Mouse (Mus musculus): ENCODE data around the gene Ampd2. TPM values are rescaled to one million over a fixed set of nuclear protein-coding genes. Genes with fewer than 3 reads are reported as not detected.

Gene Ampd2
- total and polyA plus RNA-seq, 3 experiments = 28.3 to 85.9 (median 55.8) TPM

DNA sequence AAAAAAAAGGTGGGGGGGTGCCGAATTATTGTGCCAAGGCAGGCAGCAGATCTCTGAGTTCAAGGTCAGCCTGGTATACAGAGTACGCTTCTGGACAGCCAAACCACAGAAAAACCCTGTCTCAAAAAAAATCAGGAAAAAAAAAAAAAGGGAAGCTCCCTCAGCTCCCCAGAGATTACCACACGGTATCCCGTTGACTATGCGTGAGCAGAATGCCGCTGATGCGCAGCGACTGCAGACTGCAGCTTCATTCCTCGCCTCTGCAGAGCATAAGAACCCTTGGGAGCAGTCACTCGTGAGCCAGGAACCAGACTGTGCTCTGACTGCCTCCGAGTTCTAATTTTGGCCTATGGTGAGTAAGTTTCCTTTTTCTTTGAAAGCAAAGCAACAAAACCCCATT, 48.2 kb upstream of the Ampd2 start:
- Histone ChIP-seq H3K4me3 (replicated peaks in 1 of 3; ENCODE audit: low read depth in 2 of 3, low read length in 2 of 3, poor library complexity in 1 of 3) (no peak overlapping the region), H3K9ac (ENCODE audit: insufficient read depth, low read depth) (no peak overlapping the region), H3K27ac (ENCODE audit: insufficient read depth, low read depth) (no peak overlapping the region), H3K4me1 (ENCODE audit: control insufficient read depth in 1 of 2, insufficient read depth in 2 of 2) (peaks cover 9 to 55% of the 10 kb centered on the region in 2 experiments; a peak in 3 of 4 replicates), H3K9me3 (replicated peaks; ENCODE audit: low read length) (no peaks in the 10 kb centered on the region), H3K4me2 (ENCODE audit: insufficient read depth, low read depth, poor library complexity, severe bottlenecking) (no peak overlapping the region; the same call in 1 of the 2 replicates), H3K27me3 (replicated peaks) (no peaks in the 10 kb centered on the region), H3K79me2 (replicated peaks; ENCODE audit: control insufficient read depth, extremely low read depth, insufficient read depth, poor library complexity, severe bottlenecking) (peaks cover 40% of the 10 kb centered on the region), H3K36me3 (replicated peaks in 1 of 2; ENCODE audit: control insufficient read depth in 1 of 2, insufficient read depth in 1 of 2, low read length in 1 of 2) (peaks cover 2 to 53% of the 10 kb centered on the region in 2 experiments)
- in situ Hi-C loops (cut with MboI; ENCODE audit: low pct_ligation_motif_present, low pct_unique_long_range_greater_than_20kb, low sequenced_read_pairs) (no loop called here), dilution Hi-C loops (cut with MboI; ENCODE audit: extremely low pct_ligation_motif_present, extremely low pct_unique_long_range_greater_than_20kb, low sequenced_read_pairs) (no loop called here)
- peak; percentile 78 for DNase-seq (ENCODE audit: extremely low read depth)
- peak; percentile 90 for TF ChIP-seq ETS1 (conservative IDR thresholded peaks at IDR 0.05; ENCODE audit: low read depth, low read length)
- no peak for TF ChIP-seq USF1 (IDR thresholded peaks at IDR 0.05; ENCODE audit: low read depth, low read length)
- no peak for TF ChIP-seq TBP (conservative IDR thresholded peaks at IDR 0.05; ENCODE audit: low read depth, low read length)
- TF ChIP-seq MXI1 (IDR thresholded peaks at IDR 0.05; ENCODE audit: low read depth, low read length) = no peak
- peak; percentile 85 for TF ChIP-seq MEF2A (IDR thresholded peaks at IDR 0.05; ENCODE audit: borderline replicate concordance, low read depth, low read length)
- TF ChIP-seq SIN3A (IDR thresholded peaks at IDR 0.05; ENCODE audit: low read length) = peak; percentile 37; the same call in 1 of the 2 replicates
- no peak for TF ChIP-seq TCF12 (IDR thresholded peaks at IDR 0.05; ENCODE audit: low read depth, low read length)
- TF ChIP-seq RAD21 (IDR thresholded peaks at IDR 0.05; ENCODE audit: low read depth, low read length) = no peak
- TF ChIP-seq NELFE (IDR thresholded peaks at IDR 0.05; ENCODE audit: low read depth, low read length) = no peak
- no peak for TF ChIP-seq SMC3 (IDR thresholded peaks at IDR 0.05; ENCODE audit: low read depth, low read length)
- TF ChIP-seq E2F4 (IDR thresholded peaks at IDR 0.05; ENCODE audit: insufficient replicate concordance, low read depth, low read length) = no peak
- peak; percentile 95 for TF ChIP-seq ZNF384 (IDR thresholded peaks at IDR 0.05; ENCODE audit: low read depth, low read length)
- peak; percentile 79 for TF ChIP-seq EP300 (IDR thresholded peaks at IDR 0.05; ENCODE audit: low read length)
- TF ChIP-seq MAFK (IDR thresholded peaks at IDR 0.05; ENCODE audit: insufficient replicate concordance, low read length) = no peak
- TF ChIP-seq CHD2 (IDR thresholded peaks at IDR 0.05; ENCODE audit: low read length) = no peak
- no peak for TF ChIP-seq CTCF (conservative IDR thresholded peaks at IDR 0.05 in 1 of 2, IDR thresholded peaks at IDR 0.05 in 1 of 2; ENCODE audit: low read depth in 2 of 2, low read length in 2 of 2)
- TF ChIP-seq NRF1 (IDR thresholded peaks at IDR 0.05; ENCODE audit: low read depth, low read length) = 0 out of 2 replicates have a peak, but pooled peaks have one; percentile 27
- no peak for TF ChIP-seq ZC3H11A (IDR thresholded peaks at IDR 0.05; ENCODE audit: low read depth, low read length)
- TF ChIP-seq PAX5 (IDR thresholded peaks at IDR 0.05; ENCODE audit: low read length) = no peak
- no peak for TF ChIP-seq JUND (conservative IDR thresholded peaks at IDR 0.05; ENCODE audit: low read depth, low read length)
- TF ChIP-seq ELF1 (IDR thresholded peaks at IDR 0.05; ENCODE audit: low read depth, low read length) = 0 out of 2 replicates have a peak, but pooled peaks have one; percentile 13
- no peak for TF ChIP-seq MAX (IDR thresholded peaks at IDR 0.05; ENCODE audit: low read length)
- no peak for TF ChIP-seq POLR2A (IDR thresholded peaks at IDR 0.05; ENCODE audit: low read depth, low read length)
- TF ChIP-seq IRF4 (IDR thresholded peaks at IDR 0.05; ENCODE audit: low read depth, low read length) = peak; percentile 57
- TF ChIP-seq POLR2AphosphoS2 (IDR thresholded peaks at IDR 0.05; ENCODE audit: low read depth, low read length) = no peak
- no peak for TF ChIP-seq RCOR1 (conservative IDR thresholded peaks at IDR 0.05; ENCODE audit: low read depth, low read length)
- TF ChIP-seq UBTF (IDR thresholded peaks at IDR 0.05; ENCODE audit: low read depth, low read length) = no peak
- no peak for TF ChIP-seq GABPA (IDR thresholded peaks at IDR 0.05; ENCODE audit: insufficient replicate concordance, low read depth, low read length)
- no peak for TF ChIP-seq ZMIZ1 (IDR thresholded peaks at IDR 0.05; ENCODE audit: low read depth, low read length)
- TF ChIP-seq JUN (IDR thresholded peaks at IDR 0.05; ENCODE audit: insufficient read depth, low read depth, low read length) = no peak
- no peak for TF ChIP-seq CHD1 (IDR thresholded peaks at IDR 0.05; ENCODE audit: low read depth, low read length)
- no peak for TF ChIP-seq ZKSCAN1 (IDR thresholded peaks at IDR 0.05; ENCODE audit: borderline replicate concordance, low read depth, low read length)
- no peak for TF ChIP-seq HCFC1 (IDR thresholded peaks at IDR 0.05; ENCODE audit: low read depth, low read length)
- no peak for TF ChIP-seq MAZ (IDR thresholded peaks at IDR 0.05; ENCODE audit: low read depth, low read length)
- no peak for TF ChIP-seq USF2 (conservative IDR thresholded peaks at IDR 0.05; ENCODE audit: low read depth, low read length)
- TF ChIP-seq BHLHE40 (IDR thresholded peaks at IDR 0.05; ENCODE audit: low read depth, low read length) = peak; percentile 93
- no peak for TF ChIP-seq MYC (IDR thresholded peaks at IDR 0.05; ENCODE audit: low read depth, low read length)
- TF ChIP-seq KAT2A (IDR thresholded peaks at IDR 0.05; ENCODE audit: insufficient replicate concordance, low read length) = no peak

All from CH12.LX (cell line).